Mouse (Mus musculus) cerebellum, adult 2 months (tissue): ENCODE measurements around the gene Bpifa5. TPM values are rescaled to one million over a fixed set of nuclear protein-coding genes. Genes with fewer than 3 reads are reported as not detected.
"Not testable (repeated sequence)": the region's sequence is repeated elsewhere in the genome, so short reads cannot be mapped to it uniquely, and the experiment has no call there.

Experiments used
- DNase-seq, 2 experiments: peaks; one replicate each; pipeline ENCODE4 v3.0.0; 2021
- H3K27ac ChIP-seq: fragments of 200-500 bp; 2 replicates; pipeline ENCODE4 v1.5.1; 2012; ENCODE audit warnings: low read length, control low read depth, inconsistent platforms; ENCODE audit not compliant: insufficient read depth
- H3K27me3 ChIP-seq: fragments of 200-500 bp; 2 replicates; pipeline ENCODE4 v1.6.1; 2012; ENCODE audit warnings: inconsistent platforms, mild to moderate bottlenecking, low read length, moderate library complexity; ENCODE audit not compliant: control insufficient read depth, insufficient read depth
- H3K4me1 ChIP-seq: fragments of 200-500 bp; 2 replicates; pipeline ENCODE4 v1.6.1; 2011; ENCODE audit warnings: low read length; ENCODE audit not compliant: control insufficient read depth, insufficient read depth
- H3K4me3 ChIP-seq: fragments of 200-500 bp; replicated peaks from 2 replicates; pipeline ENCODE3; 2011; ENCODE audit warnings: mild to moderate bottlenecking, low read depth, low read length, control low read depth; ENCODE audit not compliant: insufficient read depth
- CTCF ChIP-seq: fragments of 200-500 bp; IDR thresholded peaks from 2 replicates; pipeline ENCODE4 v1.5.1; 2011; ENCODE audit warnings: low read depth, mild to moderate bottlenecking, control low read depth, low read length, moderate library complexity, borderline replicate concordance; ENCODE audit not compliant: insufficient read depth
- POLR2A ChIP-seq: fragments of 200-500 bp; IDR thresholded peaks from 2 replicates; pipeline ENCODE4 v1.6.1; 2011; ENCODE audit warnings: low read length, control low read depth, borderline replicate concordance; ENCODE audit not compliant: insufficient read depth
- WGBS: fragments of 180-500 bp; shearing (Covaris S2); methylation state at CpG from one replicate; pipeline ENCODE4 v1.1.7; 2018; 5-methylcytosine and 5-hydroxymethylcytosine counted together
- polyA plus RNA-seq: library from polyadenylated mRNA; depleted of rRNA; stranded (reverse); fragments of >200 nt; gene quantifications from 2 replicates; pipeline ENCODE4 v1.2.3, GENCODE M21; 2012

The Bpifa5 gene
- polyA plus RNA-seq, 1 experiment = 0.88 TPM

- H3K27me3 ChIP-seq = no peaks in the 10 kb centered on the region; the same call in 1 of the 2 replicates
- no peak for DNase-seq
- WGBS = 68% methylated on average over 6 of the region's 6 CpGs
- H3K4me1 ChIP-seq = no peaks in the 10 kb centered on the region
- H3K4me3 ChIP-seq = no peak overlapping the region
- no peak overlapping the region for H3K27ac ChIP-seq
- TF ChIP-seq CTCF (no peak), POLR2A (no peak)
These were observed 9.2 kb downstream of the Bpifa5 start for GRCm38 (mm10) chr2:154171621-154172020.

- Histone ChIP-seq H3K4me3 (no peak overlapping the region), H3K27me3 (no peaks in the 10 kb centered on the region; the same call in 1 of the 2 replicates), H3K27ac (no peak overlapping the region), H3K4me1 (no peaks in the 10 kb centered on the region)
- 52% methylated on average over 1 of the region's 1 CpGs for WGBS
- peak; percentile 19; the same call in 1 of the 2 replicates for TF ChIP-seq CTCF
- no peak for TF ChIP-seq POLR2A
- DNase-seq = no peak
These were observed 10.9 kb downstream of the Bpifa5 start for GRCm38 (mm10) chr2:154173313-154173712.

GRCm38 (mm10) chr2:154181900-154182299 is 19.5 kb downstream of the Bpifa5 start:
- not testable (repeated sequence) for H3K27ac ChIP-seq, H3K4me3 ChIP-seq, H3K4me1 ChIP-seq, H3K27me3 ChIP-seq, DNase-seq
- 82% methylated on average over 7 of the region's 7 CpGs for WGBS

GRCm38 (mm10) chr2:154183061-154183460 is 20.7 kb downstream of the Bpifa5 start:
- not testable (repeated sequence) for H3K4me3 ChIP-seq, DNase-seq, H3K27ac ChIP-seq, H3K27me3 ChIP-seq, H3K4me1 ChIP-seq
- 83% methylated on average over 4 of the region's 4 CpGs for WGBS

- DNase-seq = no peak
- H3K4me3 ChIP-seq = no peak overlapping the region
- H3K27me3 ChIP-seq = no peaks in the 10 kb centered on the region
- 95% methylated on average over 6 of the region's 6 CpGs for WGBS
- no peak overlapping the region for H3K27ac ChIP-seq
- TF ChIP-seq CTCF (no peak), POLR2A (no peak)
- no peaks in the 10 kb centered on the region for H3K4me1 ChIP-seq
These were observed 22.9 kb downstream of the Bpifa5 start for GRCm38 (mm10) chr2:154185319-154185718.

- no peak for TF ChIP-seq POLR2A
- no peak for TF ChIP-seq CTCF
- H3K27ac ChIP-seq = no peak overlapping the region
- H3K4me1 ChIP-seq = no peaks in the 10 kb centered on the region
- H3K4me3 ChIP-seq = no peak overlapping the region
- no peaks in the 10 kb centered on the region for H3K27me3 ChIP-seq
- no peak for DNase-seq
- 83% methylated on average over 3 of the region's 3 CpGs for WGBS
These were observed 23.3 kb downstream of the Bpifa5 start for GRCm38 (mm10) chr2:154185748-154186147.

GRCm38 (mm10) chr2:154187468-154187867 is 25.1 kb downstream of the Bpifa5 start:
- Histone ChIP-seq H3K4me3 (no peak overlapping the region), H3K4me1 (no peaks in the 10 kb centered on the region), H3K27me3 (no peaks in the 10 kb centered on the region), H3K27ac (no peak overlapping the region)
- DNase-seq = no peak
- TF ChIP-seq POLR2A = no peak
- TF ChIP-seq CTCF = no peak
- 47% methylated on average over 5 of the region's 5 CpGs for WGBS

GRCm38 (mm10) chr2:154189877-154190434 is 27.5 kb downstream of the Bpifa5 start:
- DNase-seq = no peak
- Histone ChIP-seq H3K4me3 (no peak overlapping the region), H3K4me1 (no peaks in the 10 kb centered on the region), H3K27ac (no peak overlapping the region), H3K27me3 (no peaks in the 10 kb centered on the region)
- TF ChIP-seq POLR2A = no peak
- no peak for TF ChIP-seq CTCF
- WGBS = 87% methylated on average over 7 of the region's 7 CpGs
